Mouse (Mus musculus) kidney, adult 2 months (tissue): ENCODE data around the gene Npepl1.

Experiments
- CTCF ChIP-seq: fragments of 200-500 bp; conservative IDR thresholded peaks from 2 replicates; pipeline ENCODE4 v1.5.1; 2011; ENCODE audit warnings: low read depth, mild to moderate bottlenecking, control low read depth, low read length, moderate library complexity, mixed read lengths; ENCODE audit not compliant: insufficient read depth, insufficient read length
- POLR2A ChIP-seq: fragments of 200-500 bp; IDR thresholded peaks from one replicate; pipeline ENCODE4 v1.6.1; 2011; ENCODE audit warnings: low read depth, low read length, control low read depth

- TF ChIP-seq CTCF (no peak), POLR2A (no peak)
These were observed 50.3 kb downstream of the Npepl1 start for GRCm38 (mm10) chr2:174160461-174160860.
